Mouse (Mus musculus): ENCODE data around the gene Spdl1.

Gene Spdl1

DNA sequence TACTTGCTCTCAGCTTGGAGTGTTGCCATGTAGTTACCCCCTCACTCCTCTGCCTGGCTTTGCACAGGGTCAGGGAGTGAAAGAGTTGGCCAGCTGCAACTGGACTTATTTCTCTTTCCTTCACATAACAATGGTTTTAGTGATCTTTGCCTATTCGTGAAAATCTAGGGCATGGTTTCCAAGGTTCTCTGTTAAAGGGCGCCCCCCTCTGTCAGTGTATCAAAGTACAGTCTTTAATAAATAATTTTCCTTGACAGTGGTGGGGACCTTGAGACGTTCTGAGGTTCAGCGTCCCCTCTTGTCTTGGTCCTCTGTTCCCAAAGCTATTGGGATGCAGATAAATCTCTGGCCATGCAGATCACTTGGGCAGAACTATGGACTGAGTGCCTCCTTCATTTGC lies 37.3 kb downstream of the Spdl1 start:
- no peak for DNase-seq

- no peak for DNase-seq
These were observed 41.6 kb downstream of the Spdl1 start for GRCm38 (mm10) chr11:34791872-34792271.

DNA sequence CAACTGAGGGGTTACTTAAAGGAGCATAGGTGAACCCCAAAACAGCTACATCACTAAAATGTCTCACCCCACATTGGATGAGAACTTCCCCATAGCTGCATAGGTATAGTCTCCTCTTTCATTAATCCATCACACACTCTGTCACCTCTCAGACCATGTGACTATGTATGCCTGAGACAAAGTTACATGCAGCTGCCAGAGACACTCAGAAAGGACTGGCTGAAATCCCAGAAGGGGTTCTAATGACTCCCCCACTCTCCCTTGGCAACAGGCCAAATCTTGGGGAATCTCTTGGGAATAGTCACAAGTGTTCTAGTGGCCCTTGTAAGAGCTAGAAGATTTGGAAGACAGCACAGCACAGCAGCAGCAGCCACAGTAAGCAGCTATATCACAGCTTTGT lies 48.6 kb downstream of the Spdl1 start:
- DNase-seq, result no peak

DNA sequence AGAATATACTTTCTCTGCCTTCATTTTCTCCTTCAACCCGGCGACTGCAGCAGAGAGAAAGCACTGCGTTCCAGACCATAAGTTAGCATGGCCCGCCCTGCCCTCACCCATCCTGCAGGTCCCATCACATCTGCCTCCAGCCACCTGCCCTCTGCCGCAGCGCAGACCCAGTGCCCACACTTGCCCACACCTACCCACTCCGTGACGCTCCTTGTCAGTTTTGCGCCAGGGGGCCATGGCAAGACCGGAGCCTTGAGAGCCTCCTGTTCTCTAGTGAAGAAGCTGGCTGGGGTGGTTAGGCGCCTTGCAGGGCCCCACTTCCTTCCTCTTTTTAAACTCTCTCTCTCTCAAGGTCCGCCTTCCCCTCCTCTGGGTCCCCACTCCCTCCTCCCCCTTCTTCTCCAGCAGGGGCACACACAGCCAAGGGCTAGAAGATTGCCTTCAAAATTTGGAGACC lies 49.8 kb downstream of the Spdl1 start, which contains the start of gene Dock2:
Dock2 (minus strand) TSS at position 306 of the 457 bp plus-strand sequence.
- DNase-seq, result no peak

DNA sequence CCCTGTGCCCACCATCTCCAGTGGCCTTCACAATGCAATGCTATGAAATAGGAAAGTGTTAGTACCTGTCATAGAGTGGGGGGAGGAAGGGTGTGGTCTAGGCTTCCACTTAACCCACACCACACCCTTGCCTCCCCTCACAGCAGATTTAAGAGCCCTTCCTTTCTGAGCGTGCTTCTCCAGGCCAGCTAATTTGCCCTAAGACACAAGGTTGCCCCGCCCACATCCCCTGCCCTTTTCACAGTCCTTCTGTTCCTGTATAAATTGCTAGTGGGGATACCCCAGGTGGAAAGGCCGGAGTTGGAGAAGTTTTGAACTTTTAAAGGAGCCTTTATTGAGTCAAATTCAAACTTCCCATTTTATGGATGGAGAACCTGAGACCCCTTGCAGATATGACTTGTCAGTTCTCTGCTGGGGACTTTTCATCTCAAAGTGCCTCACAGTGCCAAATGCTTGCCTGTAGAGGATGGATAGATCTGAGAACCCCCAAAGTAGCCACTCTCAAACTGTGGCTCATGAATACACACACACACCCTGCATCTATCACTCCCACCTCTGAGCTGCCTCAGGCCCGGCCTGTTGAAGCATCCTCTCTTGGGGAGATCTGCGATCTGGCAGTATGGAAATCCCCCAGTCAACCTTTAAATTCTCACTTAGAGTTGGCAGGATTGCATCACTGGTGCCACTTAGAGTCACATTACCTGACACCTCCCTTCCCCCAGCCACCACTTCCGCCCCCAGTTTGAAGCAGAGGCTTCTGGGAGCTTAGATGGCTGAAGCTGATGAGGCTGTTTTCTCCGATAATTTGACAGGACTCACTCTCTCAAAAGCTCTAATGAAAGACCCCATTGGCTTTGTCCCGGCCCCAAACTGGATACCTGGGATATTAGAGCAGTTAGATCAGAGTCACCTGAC lies 50.7 kb downstream of the Spdl1 start:
- DNase-seq, result no peak

GRCm38 (mm10) chr11:34780786-34781185 lies 52.7 kb downstream of the Spdl1 start:
- DNase-seq, result no peak

DNA sequence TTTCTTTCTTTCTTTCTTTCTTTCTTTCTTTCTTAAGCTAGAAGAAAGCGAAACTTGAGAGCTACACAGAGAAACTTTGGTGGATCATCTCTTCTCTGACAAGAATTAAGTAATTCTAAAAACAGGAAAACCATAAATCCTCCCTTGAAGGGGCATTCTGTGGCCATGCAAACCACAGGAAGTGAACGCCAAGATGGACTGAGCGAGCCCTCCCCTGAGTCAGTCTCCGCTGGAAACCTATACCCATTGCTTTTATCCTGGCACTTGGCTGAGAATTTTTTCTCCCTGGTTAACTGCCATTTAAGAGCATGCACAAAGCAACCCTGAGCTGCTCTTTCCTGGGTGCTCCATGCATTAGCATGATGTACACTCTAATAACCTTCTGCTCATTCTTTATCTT lies 53.5 kb downstream of the Spdl1 start:
- DNase-seq, result no peak

GRCm38 (mm10) chr11:34778351-34778750 lies 55.1 kb downstream of the Spdl1 start:
- no peak for DNase-seq

GRCm38 (mm10) chr11:34777529-34777928 lies 55.9 kb downstream of the Spdl1 start:
- no peak for DNase-seq

DNA sequence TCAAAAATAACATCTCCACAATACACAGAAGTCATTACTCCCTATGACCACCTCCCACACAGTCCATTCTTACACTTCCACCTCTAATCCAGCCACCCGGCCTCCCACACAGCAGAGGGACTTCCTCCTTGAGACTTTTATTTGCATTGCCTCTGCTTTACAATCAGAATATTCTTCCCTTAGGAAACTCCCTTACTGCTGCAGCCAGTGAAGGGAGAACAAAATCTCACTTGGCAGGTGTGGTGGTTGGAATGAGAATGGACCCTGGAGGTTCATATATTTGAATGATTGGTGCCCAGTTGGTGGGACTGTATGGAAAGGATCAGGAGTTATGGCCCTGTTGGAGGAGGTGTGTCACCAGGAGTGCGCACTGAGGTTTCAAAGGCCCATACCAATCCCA lies 57.4 kb downstream of the Spdl1 start:
- no peak for DNase-seq

GRCm38 (mm10) chr11:34774636-34775035 lies 58.8 kb downstream of the Spdl1 start:
- DNase-seq, result no peak

- DNase-seq, result no peak
These were observed 60.0 kb downstream of the Spdl1 start for GRCm38 (mm10) chr11:34773304-34773895.

DNA sequence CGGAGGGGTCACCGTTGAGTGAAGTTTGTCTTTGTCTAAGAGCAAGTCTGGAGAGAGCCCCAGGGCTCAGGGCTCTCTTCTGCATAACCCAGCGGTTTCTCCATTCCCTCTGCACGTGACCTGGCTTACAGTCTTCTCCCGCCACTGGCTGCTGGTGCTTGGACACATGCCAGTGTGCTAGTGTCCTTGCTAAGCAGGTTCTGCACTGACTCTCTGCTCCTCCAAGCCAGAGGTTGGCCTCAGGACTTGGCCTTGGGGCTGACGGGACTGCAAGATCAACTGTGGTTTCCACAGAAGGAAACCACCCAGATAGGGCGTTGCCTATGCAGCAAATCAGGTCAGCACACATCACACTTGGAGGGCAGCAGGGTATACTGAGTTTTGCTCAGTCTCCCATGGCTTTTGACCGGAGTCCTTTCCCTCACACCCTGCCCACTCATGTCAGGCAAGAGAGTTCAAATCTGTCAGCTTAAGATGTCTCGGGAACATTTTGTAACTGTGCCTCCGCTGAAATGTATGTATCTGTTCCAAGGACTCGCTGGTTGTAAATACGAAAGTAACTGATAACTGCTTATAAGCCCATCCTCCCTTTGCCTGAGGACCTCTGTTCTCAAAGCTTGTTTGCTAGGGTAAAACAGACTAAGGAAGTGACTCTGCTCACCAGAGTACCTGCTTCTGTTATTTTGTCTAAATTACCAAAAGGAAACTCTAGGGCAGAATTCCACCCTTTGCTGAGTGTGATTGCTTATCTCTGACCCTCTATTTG lies 62.0 kb downstream of the Spdl1 start:
- DNase-seq, result no peak

GRCm38 (mm10) chr11:34770666-34771065 lies 62.8 kb downstream of the Spdl1 start:
- no peak for DNase-seq

DNA sequence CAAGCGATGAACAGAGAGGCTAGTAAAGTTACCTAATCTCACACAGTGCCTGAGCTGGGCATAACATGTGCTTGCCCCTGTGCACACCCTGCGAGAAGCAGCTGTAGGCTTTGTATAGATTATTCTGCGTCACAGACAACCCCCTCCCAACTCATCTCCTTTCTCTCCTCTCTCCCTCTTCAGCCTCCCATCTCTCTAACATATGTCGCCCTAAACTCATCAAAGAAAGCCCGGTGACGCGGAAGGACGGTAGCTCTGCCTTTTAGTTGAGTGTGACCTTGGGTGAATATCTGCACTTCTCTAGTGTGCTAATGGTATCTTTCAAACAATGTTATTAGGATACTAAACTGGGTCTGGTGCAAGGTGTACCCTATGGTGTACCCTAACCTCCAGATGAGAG lies 63.5 kb downstream of the Spdl1 start:
- DNase-seq, result no peak

GRCm38 (mm10) chr11:34769396-34769795 lies 64.0 kb downstream of the Spdl1 start:
- no peak for DNase-seq

DNA sequence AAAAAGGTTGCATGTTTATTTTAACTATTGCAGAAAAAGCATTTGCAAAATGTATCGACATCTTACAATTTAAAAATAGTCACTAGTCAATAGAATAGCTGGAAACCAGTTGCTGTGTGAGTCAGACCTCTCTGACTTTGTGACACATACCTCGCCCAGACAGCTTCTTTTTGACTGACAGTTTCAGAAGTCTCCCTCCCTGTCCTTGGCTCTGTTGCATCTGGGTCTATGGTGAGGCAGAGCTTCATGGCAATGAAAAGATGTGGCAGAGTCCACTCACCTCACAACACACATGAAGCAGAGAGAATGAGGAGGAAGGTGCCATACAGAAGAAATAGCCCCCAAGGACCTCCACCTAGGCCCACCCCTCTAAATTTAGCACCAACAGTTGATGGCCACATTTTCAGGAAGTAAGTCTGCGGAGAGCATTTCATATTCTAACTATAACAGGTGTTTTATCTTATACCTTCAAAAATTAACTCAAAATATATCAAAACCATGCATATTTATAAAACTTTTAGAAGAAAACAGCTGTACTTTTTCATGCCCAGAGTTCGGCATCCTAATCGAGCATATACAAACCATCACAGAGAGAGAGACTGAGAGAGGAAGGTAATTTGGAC lies 69.6 kb downstream of the Spdl1 start:
- no peak for DNase-seq

DNA sequence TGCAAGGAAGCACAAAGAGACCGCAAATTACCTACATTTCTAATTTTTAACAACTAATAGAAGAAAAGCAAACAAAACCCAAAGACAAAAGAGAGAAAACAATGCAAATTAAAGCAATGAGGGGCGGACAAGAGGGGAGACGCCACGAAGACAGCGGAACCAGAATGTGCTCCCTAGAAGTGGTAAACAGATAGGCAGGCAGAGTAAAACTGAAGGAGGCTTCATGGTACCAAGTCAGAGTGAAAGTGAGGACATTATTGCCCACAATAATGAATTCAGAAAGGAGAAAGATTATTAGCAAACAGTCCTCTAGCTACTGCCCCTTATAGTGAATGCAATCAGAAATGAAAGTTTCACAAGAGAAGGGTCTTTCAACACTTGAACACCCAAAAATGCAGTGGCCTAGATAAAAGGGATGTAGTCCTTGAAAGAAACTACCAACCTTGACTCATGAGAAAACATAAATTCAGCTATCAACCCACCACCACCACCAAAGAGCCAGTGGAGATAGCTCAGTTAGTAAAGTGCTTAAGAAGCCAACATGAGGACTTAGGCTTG lies 70.8 kb downstream of the Spdl1 start:
- no peak for DNase-seq

DNA sequence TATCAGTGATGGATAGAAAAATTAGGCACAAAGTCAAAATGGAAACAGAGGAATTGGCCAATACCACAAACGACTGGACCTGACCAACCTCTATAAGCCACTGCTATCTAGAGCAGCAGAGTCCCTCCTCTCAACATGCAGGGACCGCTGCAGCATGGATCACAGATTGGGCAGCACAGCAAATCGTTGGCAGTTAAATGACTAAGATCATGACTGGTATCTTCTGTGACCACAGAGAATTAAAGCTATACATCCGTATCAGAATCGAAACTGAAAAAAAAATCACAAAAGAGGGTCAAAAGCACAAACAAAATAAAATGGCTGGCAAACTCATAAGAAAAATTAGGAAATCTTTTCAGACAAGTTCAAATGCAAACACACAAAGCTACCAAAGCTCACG lies 71.3 kb downstream of the Spdl1 start:
- DNase-seq, result no peak

DNA sequence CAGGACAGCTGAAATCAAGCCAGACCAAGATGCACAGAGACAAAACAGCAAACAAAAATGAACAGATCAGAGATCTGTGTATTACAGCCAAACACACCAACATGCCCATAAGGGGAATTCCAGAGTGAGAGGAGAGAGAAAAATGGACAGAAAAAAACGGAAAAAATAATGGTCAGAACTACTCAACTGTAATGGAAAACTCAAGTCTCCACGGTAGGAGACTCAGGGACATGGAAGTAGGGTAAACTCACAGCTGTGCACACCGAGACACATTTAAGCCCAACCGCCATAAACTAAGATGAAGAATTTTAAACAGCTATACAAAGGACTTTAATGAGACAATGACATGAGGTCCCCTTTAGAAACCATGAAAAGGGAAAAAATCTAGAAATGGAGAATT lies 73.9 kb downstream of the Spdl1 start:
- no peak for DNase-seq

All from right cerebral cortex, postnatal 25 days (tissue).